Comparison of ENCODE assay signal across 14 mouse cellular contexts in genomic region chr5:65860281-65861000, GRCm38 (mm10). TPM values are rescaled to one million over a fixed set of nuclear protein-coding genes. Genes with fewer than 3 reads are reported as not detected.
A peak's percentile ranks its signal among the peaks of the same experiment; 100 is the strongest.
DNase-seq lines count a peak whose midpoint lies in the region; ATAC-seq and TF ChIP-seq lines count a peak whose summit lies in the region.
"Had no signal": no experiment of that assay in that cellular context is flagged by ENCODE, and none has a peak within 500 bp of the region (broad histone marks: within the 10 kb centered on the region; RNA-seq: fewer than 3 reads in every experiment).

No protein-coding gene starts in this region.

- H3K27ac ChIP-seq in heart, adult 2 months: no peak overlapping the region
- H3K27ac ChIP-seq in hindbrain, embryonic 16.5 days (ENCODE audit: low read depth, low read length): no peak overlapping the region
- H3K27ac ChIP-seq: heart, embryonic 13.5 days; midbrain, embryonic 12.5 days had no signal

- no peaks in the 10 kb centered on the region for H3K27me3 ChIP-seq in heart, adult 2 months (ENCODE audit: control insufficient read depth, insufficient read depth, low read length)
- H3K27me3 ChIP-seq in megakaryocyte, embryonic 14.5 days (replicated peaks): no peaks in the 10 kb centered on the region
- no peaks in the 10 kb centered on the region for H3K27me3 ChIP-seq in hindbrain, embryonic 16.5 days (replicated peaks; ENCODE audit: control insufficient read depth, insufficient read depth, low read length)
- H3K27me3 ChIP-seq: heart, embryonic 13.5 days; limb, embryonic 12.5 days; midbrain, embryonic 12.5 days had no signal

- H3K36me3 ChIP-seq in heart, adult 2 months (ENCODE audit: control insufficient read depth, insufficient read depth, low read length): no peaks in the 10 kb centered on the region
- no peaks in the 10 kb centered on the region for H3K36me3 ChIP-seq in megakaryocyte, embryonic 14.5 days (replicated peaks; ENCODE audit: low read length)
- no peaks in the 10 kb centered on the region for H3K36me3 ChIP-seq in hindbrain, embryonic 16.5 days (ENCODE audit: control insufficient read depth, insufficient read depth, low read length)
- H3K36me3 ChIP-seq: heart, embryonic 13.5 days; limb, embryonic 12.5 days; midbrain, embryonic 12.5 days had no signal

- no peaks in the 10 kb centered on the region for H3K9me3 ChIP-seq in megakaryocyte, embryonic 14.5 days
- no peaks in the 10 kb centered on the region for H3K9me3 ChIP-seq in hindbrain, embryonic 16.5 days (ENCODE audit: control insufficient read depth, low read length)
- H3K9me3 ChIP-seq: heart, embryonic 13.5 days; limb, embryonic 12.5 days; midbrain, embryonic 12.5 days had no signal

- TF ChIP-seq POLR2A in heart, adult 2 months (IDR thresholded peaks at IDR 0.05; ENCODE audit: insufficient read depth, low read depth, low read length): no peak

- peak; percentile 67 for ATAC-seq in common myeloid progenitor, adult 5-6 weeks (replicated peaks; ENCODE audit: low read depth, poor library complexity, severe bottlenecking)
- ATAC-seq in hindbrain, embryonic 16.5 days: no peak

- 68% methylated on average over 12 of the region's 12 CpGs for WGBS in heart, adult 2 months
- WGBS in hindbrain, embryonic 16.5 days: 73% methylated on average over 12 of the region's 12 CpGs

- TF ChIP-seq CTCF in heart, adult 2 months (IDR thresholded peaks at IDR 0.05): no peak

- no peak overlapping the region for H3K4me2 ChIP-seq in hindbrain, embryonic 16.5 days (ENCODE audit: low read length)
- H3K4me2 ChIP-seq: heart, embryonic 13.5 days; limb, embryonic 12.5 days; midbrain, embryonic 12.5 days had no signal

- DNase-seq in heart, adult 2 months: peak; percentile 30 to 58
- no peak for DNase-seq in heart, postnatal 14 days
- DNase-seq in 416B (ENCODE audit: low read depth): peak; percentile 39
- no peak for DNase-seq in testis, postnatal 10 days (ENCODE audit: low spot score)
- no peak for DNase-seq in Muller cell, postnatal 12 days (ENCODE audit: inconsistent ontology term)
- DNase-seq: cerebellum, adult 11-12 months; embryo, embryonic 11 days; kidney, adult 18-20 months had no signal

- H3K4me1 ChIP-seq in heart, adult 2 months (ENCODE audit: control insufficient read depth, insufficient read depth, low read length): no peaks in the 10 kb centered on the region
- peaks cover 52% of the 10 kb centered on the region for H3K4me1 ChIP-seq in megakaryocyte, embryonic 14.5 days
- peaks cover 2% of the 10 kb centered on the region; the same call in 1 of the 2 replicates for H3K4me1 ChIP-seq in hindbrain, embryonic 16.5 days (ENCODE audit: control insufficient read depth, insufficient read depth, low read depth, low read length)
- H3K4me1 ChIP-seq: midbrain, embryonic 12.5 days had no signal

- intact Hi-C loops in heart, adult 2 months (cut with DNase I): no loop called here
- intact Hi-C loops in heart, postnatal 14 days (cut with DNase I): no loop called here

- no peak overlapping the region for H3K4me3 ChIP-seq in heart, adult 2 months
- H3K4me3 ChIP-seq in megakaryocyte, embryonic 14.5 days (replicated peaks): peak overlapping the region; percentile 80
- no peak overlapping the region for H3K4me3 ChIP-seq in hindbrain, embryonic 16.5 days (ENCODE audit: low read length)
- H3K4me3 ChIP-seq: heart, embryonic 13.5 days; limb, embryonic 12.5 days; midbrain, embryonic 12.5 days had no signal

- no peak for TF ChIP-seq EP300 in heart, adult 2 months (IDR thresholded peaks at IDR 0.05; ENCODE audit: insufficient read depth, low read depth, low read length)

- H3K79me2 ChIP-seq in heart, adult 2 months (replicated peaks; ENCODE audit: control insufficient read depth, insufficient read depth, low read length): no peaks in the 10 kb centered on the region

- no peak overlapping the region for H3K9ac ChIP-seq in heart, adult 2 months (ENCODE audit: low read depth, low read length)
- H3K9ac ChIP-seq in hindbrain, embryonic 16.5 days (ENCODE audit: low read depth, low read length): no peak overlapping the region
- H3K9ac ChIP-seq: heart, embryonic 13.5 days; limb, embryonic 12.5 days; midbrain, embryonic 12.5 days had no signal

RNA-seq across cellular contexts. Expression of gene Rhoh, which starts 0.6 kb away (rescaled TPM):
- under 1 TPM; 0.52 to 0.55 TPM for total RNA-seq in heart, adult 2 months (2021)
- polyA plus RNA-seq in heart, adult 2 months (2012; rRNA removed): 0.56 and 0.92 TPM in 2 replicates
- 1 to 10 TPM in 1 of 2 experiments, under 1 TPM in 1; 0.57 to 4.5 TPM for total RNA-seq in heart, postnatal 14 days (2021)
- total RNA-seq in common myeloid progenitor, adult 5-6 weeks (2017): 33.6 and 46.6 TPM in 2 replicates
- 0.70 TPM in 1 of 2 replicates, not detected in the other for polyA plus RNA-seq in megakaryocyte, embryonic 14.5 days (2012; ENCODE audit: insufficient read depth, low replicate concordance)
- polyA plus RNA-seq in hindbrain, embryonic 16.5 days (2015; fragmentation: Nextera tagmentation; extraction: Ambion mirVana): 0.40 and 0.80 TPM in 2 replicates

Comparison
In these comparisons a context has a peak if more than half of its experiments do, and no peak if none do; other contexts are left out.
1. DNase-seq: peak in heart, adult 2 months (2 of 2) and 416B (single experiment); none in heart, postnatal 14 days (0 of 2), testis, postnatal 10 days (single experiment) and Muller cell, postnatal 12 days (single experiment).